Mouse (Mus musculus): ENCODE data around the gene Tmem59l. TPM values are rescaled to one million over a fixed set of nuclear protein-coding genes. Genes with fewer than 3 reads are reported as not detected.

Gene Tmem59l
- total RNA-seq (2023), result not detected

DNA sequence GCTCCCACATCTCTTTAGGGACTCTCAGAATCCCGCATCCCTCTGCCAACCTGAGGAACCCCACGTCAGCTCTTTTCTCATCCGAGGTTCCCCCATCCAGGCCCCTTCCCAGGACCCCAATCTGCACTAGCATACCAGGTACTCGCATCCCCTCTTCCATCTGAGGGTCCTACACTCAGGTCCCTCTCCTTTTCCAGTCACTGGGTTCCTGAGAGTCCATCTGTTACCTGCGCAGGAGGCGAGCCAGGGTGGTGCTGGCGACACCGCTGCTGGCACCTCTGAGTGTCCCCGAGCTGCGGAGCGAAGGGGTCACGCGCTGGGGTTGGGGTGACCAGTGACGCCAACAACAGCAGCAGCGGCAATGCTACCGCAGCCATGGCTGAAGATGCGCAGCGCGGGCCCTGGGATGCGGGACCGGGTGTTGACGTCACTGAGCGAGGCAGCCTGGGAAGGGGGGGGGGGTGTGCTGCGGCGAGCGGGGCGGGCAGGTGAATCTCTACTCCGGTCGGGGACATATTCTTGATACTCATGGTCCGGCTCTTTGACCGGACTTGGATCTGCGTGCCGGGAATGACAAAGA, at the start of gene Tmem59l:
Gene Tmem59l, minus strand, starts transcription at position 418 of the 580 bp plus-strand sequence.

GRCm38 (mm10) chr8:70527512-70528181, 40.5 kb upstream of the Tmem59l start, which contains the start of the genes Fkbp8 and Kxd1:
TSS of gene Fkbp8 (plus strand) at chr8:70527724.
TSS of gene Kxd1 (minus strand) at chr8:70527956.

DNA sequence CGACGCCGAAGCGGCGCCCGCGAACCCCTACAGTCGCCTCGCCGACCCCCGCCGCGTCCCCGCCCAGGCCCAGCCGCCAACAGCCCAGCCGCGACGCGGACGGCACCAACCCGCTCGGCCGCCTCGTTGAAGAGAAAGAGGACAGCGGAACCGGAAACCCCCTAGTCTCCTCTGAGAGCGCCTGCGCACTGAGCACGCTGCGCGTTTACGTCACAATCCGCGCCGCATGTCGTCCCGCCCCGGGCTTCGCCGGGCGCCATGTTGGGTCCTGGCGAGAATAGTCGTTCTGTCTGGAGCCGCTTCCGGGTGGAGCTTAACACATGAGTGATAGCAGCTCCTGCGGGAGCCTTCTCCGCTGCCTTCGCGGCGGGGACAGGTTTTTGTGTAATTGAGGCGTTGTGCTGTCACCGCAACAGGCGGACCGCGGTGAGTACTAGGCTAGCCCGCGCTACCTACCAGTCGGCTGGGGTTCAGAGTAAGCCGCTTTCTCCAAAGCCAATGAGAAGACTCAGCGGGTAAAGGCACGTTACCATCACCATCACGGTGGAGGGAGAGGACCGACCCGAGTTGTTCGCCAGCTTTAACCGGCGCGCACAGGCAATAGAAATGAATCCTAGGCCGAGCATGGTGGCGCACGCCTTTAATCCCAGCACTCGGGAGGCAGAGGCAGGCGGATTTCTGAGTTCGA, 23.2 kb upstream of the Tmem59l start, which contains the start of gene Uba52:
Gene Uba52, minus strand, starts transcription at position 574 of the 688 bp plus-strand sequence.

DNA sequence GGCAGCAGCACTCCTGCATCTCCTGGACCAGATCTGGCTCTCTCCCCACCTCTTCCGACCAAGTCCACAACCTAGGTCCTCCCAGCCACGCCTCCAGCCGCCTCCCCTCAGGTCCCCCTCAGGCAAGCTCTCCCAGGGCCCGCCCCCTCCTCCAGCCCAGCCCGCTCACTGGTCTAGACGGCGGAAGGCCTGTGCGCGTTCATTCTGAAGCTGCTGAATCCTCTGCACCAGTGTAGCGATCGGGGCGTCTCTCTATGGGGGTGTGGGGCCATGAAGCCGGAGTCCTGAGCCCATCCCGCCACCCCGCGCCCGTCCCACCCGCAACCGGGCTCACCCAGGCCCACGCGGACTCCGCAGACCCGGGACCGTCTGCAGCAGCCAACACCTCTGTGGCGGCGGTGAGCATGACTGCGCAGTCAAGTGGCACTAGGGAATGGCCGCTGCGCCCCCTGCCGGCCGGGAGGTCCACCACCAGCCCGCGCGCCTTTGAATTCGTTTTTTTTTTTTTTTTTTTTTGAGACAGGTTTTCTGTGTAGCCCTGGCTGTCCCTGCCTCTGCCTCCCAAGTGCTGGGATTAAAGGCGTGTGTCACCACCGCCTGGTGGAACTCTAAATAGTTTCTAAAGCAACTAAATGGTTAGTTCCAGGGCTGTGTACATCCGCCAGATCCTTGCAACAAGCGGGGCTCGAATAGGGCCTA, 19.3 kb upstream of the Tmem59l start, which contains the start of gene Rex1bd:
Gene Rex1bd, minus strand, starts transcription at position 425 of the 699 bp plus-strand sequence.

DNA sequence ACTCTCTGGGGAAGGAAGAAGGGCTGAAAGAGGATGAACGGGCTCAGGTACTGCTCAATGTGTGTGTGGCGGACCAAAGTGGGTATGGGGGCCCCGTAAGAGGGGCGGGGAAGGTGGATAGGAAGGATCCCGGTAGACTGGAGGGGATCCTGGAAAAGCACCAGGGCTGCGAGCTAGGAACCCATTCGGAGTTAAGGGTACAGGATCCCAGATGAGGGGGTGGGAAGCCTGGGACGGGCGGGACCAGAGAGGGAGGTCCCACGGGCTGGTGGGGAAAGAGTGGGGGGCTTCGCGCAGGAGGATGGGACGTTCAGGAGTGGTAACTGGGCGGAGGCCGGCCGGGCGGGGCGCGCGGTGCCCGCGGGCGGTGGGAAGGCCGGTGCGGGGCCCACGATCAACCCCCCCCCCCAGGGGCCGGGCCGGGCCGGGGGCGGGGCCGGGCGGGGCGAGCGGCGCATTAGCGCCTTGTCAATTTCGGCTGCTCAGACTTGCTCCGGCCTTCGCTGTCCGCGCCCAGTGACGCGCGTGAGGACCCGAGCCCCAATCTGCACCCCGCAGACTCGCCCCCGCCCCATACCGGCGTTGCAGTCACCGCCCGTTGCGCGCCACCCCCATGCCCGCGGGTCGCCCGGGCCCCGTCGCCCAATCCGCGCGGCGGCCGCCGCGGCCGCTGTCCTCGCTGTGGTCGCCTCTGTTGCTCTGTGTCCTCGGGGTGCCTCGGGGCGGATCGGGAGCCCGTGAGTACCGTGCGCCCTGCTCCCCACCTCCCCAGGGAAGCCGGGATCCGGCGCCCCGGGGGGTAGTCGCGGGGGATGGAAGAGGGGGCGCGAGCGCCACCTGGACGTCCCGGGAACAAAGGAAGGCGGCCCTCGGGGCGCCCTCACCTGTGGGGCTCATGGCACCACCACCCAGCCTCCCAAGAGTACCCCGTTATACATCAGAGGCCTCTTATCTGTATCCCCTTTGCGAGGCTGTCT, 5.8 kb upstream of the Tmem59l start, which contains the start of gene Crlf1:
Gene Crlf1, plus strand, starts transcription at position 495 of the 977 bp plus-strand sequence.

GRCm38 (mm10) chr8:70476333-70477268, 10.6 kb downstream of the Tmem59l start, which contains the start of gene Klhl26:
TSS of gene Klhl26 (minus strand) at chr8:70476968.

DNA sequence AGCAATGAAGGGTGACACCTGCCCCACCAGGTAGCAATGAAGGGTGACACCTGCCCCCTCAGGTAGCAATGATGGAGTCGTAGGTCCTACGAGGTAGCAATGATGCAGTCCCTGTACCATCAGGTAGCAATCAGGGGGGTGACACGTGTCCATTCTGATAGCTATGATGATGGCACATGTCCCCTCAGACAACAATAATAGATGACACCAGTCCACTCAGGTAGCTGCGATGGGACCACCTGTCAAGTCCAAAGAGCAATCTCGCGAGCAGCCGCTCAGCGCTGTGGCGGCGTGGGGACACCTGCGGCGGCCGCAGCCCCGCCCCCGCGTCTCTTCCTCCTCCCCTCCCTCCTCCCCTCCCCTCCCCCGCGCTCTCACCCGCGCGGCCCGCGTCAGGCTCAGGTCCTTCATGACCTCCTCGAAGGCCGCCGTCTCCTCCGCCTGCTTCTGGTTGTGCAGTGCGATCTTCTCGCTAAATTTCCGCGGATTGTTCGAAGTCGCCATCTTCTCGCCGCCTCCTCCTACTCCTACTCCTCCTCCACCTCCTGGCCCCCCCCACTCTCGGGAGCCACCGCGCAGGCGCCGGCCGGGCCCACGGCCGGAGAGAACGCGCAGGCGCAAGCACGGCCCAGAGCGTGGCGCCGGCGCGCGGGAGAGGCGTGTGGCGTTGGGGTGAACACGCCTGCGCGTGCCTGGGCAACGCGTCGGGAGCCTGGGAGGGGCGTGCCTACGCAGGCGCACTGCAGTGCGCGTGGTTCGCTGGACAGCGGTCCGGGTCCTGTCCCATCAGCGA, 47.9 kb downstream of the Tmem59l start, which contains the start of gene Crtc1:
Gene Crtc1, minus strand, starts transcription at position 525 of the 793 bp plus-strand sequence.

Other genes with a start within 250 kb of the Tmem59l start
- gene Homer3, start 204.5 kb downstream of the Tmem59l start, total RNA-seq (2023), result 10 to 100 TPM in 1 of 2 experiments, 1 to 10 TPM in 1; 9.6 to 13.6 TPM
- 10 to 100 TPM; 57.6 to 88.0 TPM for gene Ddx49, start 184.9 kb downstream of the Tmem59l start, total RNA-seq (2023)
- 100 to 1,000 TPM; 101 to 134 TPM for gene Cope, start 184.8 kb downstream of the Tmem59l start, total RNA-seq (2023)
- gene Cers1, start 171.6 kb downstream of the Tmem59l start, total RNA-seq (2023), result not detected
- not detected for gene Gdf1, start 157.5 kb downstream of the Tmem59l start, total RNA-seq (2023)
- 10 to 100 TPM; 71.0 to 78.4 TPM for gene Upf1, start 134.1 kb downstream of the Tmem59l start, total RNA-seq (2023)
- not detected for gene Comp, start 113.8 kb downstream of the Tmem59l start, total RNA-seq (2023)
- gene Crtc1, start 47.8 kb downstream of the Tmem59l start, total RNA-seq (2023), result 10 to 100 TPM; 22.2 to 22.4 TPM
- 10 to 100 TPM in 1 of 2 experiments, 1 to 10 TPM in 1; 8.7 to 11.8 TPM for gene Klhl26, start 10.4 kb downstream of the Tmem59l start, total RNA-seq (2023)
- under 1 TPM in 1 of 2 experiments, not detected in 1; 0.44 TPM for gene Crlf1, start 5.8 kb upstream of the Tmem59l start, total RNA-seq (2023)
- gene Rex1bd, start 19.4 kb upstream of the Tmem59l start, total RNA-seq (2023), result 10 to 100 TPM; 37.6 to 48.4 TPM
- gene Uba52, start 23.4 kb upstream of the Tmem59l start, total RNA-seq (2023), result 1,000 to 10,000 TPM; 2,722 to 2,902 TPM
- gene Fkbp8, start 40.4 kb upstream of the Tmem59l start, total RNA-seq (2023), result 100 to 1,000 TPM; 269 TPM
- gene Kxd1, start 40.6 kb upstream of the Tmem59l start, total RNA-seq (2023), result 10 to 100 TPM; 60.6 to 70.4 TPM
- gene Ell, start 52.1 kb upstream of the Tmem59l start, total RNA-seq (2023), result 10 to 100 TPM; 28.8 to 33.6 TPM
- 10 to 100 TPM; 91.5 to 93.5 TPM for gene Isyna1, start 107.0 kb upstream of the Tmem59l start, total RNA-seq (2023)
- gene Ssbp4, start 121.5 kb upstream of the Tmem59l start, total RNA-seq (2023), result 10 to 100 TPM; 41.8 to 66.9 TPM
- gene Lrrc25, start 128.8 kb upstream of the Tmem59l start, total RNA-seq (2023), result 1 to 10 TPM; 7.7 to 7.8 TPM
- gene Gdf15, start 145.1 kb upstream of the Tmem59l start, total RNA-seq (2023), result not detected
- 10 to 100 TPM; 14.3 to 16.2 TPM for gene Pgpep1, start 173.0 kb upstream of the Tmem59l start, total RNA-seq (2023)
- 100 to 1,000 TPM; 114 to 117 TPM for gene Lsm4, start 185.9 kb upstream of the Tmem59l start, total RNA-seq (2023)
- gene Jund, start 211.6 kb upstream of the Tmem59l start, total RNA-seq (2023), result 1,000 to 10,000 TPM; 1,149 to 1,767 TPM
- gene Iqcn, start 216.1 kb upstream of the Tmem59l start, total RNA-seq (2023), result 10 to 100 TPM; 19.0 to 55.4 TPM
- not detected for gene Gm3336, start 231.2 kb upstream of the Tmem59l start, total RNA-seq (2023)
- gene Pde4c, start 236.4 kb upstream of the Tmem59l start, total RNA-seq (2023), result 1 to 10 TPM; 3.8 to 4.3 TPM

Measured in B cell, adult 67 days (primary cell).